Mouse (Mus musculus): Measurements from ENCODE around the gene Terf2ip. TPM values are rescaled to one million over a fixed set of nuclear protein-coding genes. Genes with fewer than 3 reads are reported as not detected.

The Terf2ip gene
- polyA plus RNA-seq, 1 experiment from 2014 or later = 28.6 TPM

Other genes starting within 250 kb of the Terf2ip start
- gene Cfdp1, start 157.1 kb upstream of the Terf2ip start, polyA plus RNA-seq (2016; fragmentation: Nextera tagmentation; extraction: Ambion mirVana) = 225 and 237 TPM in 2 replicates
- 10.5 and 11.0 TPM in 2 replicates for gene Tmem170, start 134.6 kb upstream of the Terf2ip start, polyA plus RNA-seq (2016; fragmentation: Nextera tagmentation; extraction: Ambion mirVana)
- 2.2 and 2.7 TPM in 2 replicates for gene Chst5, start 101.0 kb upstream of the Terf2ip start, polyA plus RNA-seq (2016; fragmentation: Nextera tagmentation; extraction: Ambion mirVana)
- 20.1 and 20.2 TPM in 2 replicates for gene Tmem231, start 77.5 kb upstream of the Terf2ip start, polyA plus RNA-seq (2016; fragmentation: Nextera tagmentation; extraction: Ambion mirVana)
- 186 and 194 TPM in 2 replicates for gene Gabarapl2, start 70.7 kb upstream of the Terf2ip start, polyA plus RNA-seq (2016; fragmentation: Nextera tagmentation; extraction: Ambion mirVana)
- 15.7 and 17.1 TPM in 2 replicates for gene Adat1, start 19.1 kb upstream of the Terf2ip start, polyA plus RNA-seq (2016; fragmentation: Nextera tagmentation; extraction: Ambion mirVana)
- 274 and 284 TPM in 2 replicates for gene Kars, start 75 bp upstream of the Terf2ip start, polyA plus RNA-seq (2016; fragmentation: Nextera tagmentation; extraction: Ambion mirVana)
- 0.25 and 0.45 TPM in 2 replicates for gene Gm6793, start 3.6 kb downstream of the Terf2ip start, polyA plus RNA-seq (2016; fragmentation: Nextera tagmentation; extraction: Ambion mirVana)

Data from embryonic facial prominence, embryonic 10.5 days (tissue).